Mouse (Mus musculus): ENCODE measurements around the gene Gramd1b. TPM values are rescaled to one million over a fixed set of nuclear protein-coding genes. Genes with fewer than 3 reads are reported as not detected.

Gene Gramd1b
- total and polyA plus RNA-seq, 2 experiments from 2014 or later: 18.0 to 48.6 TPM

- H3K4me3 ChIP-seq (ENCODE audit: low read depth, low read length): no peak overlapping the region
- no peak for ATAC-seq
- no peak for DNase-seq
- no peak overlapping the region for H3K27ac ChIP-seq (ENCODE audit: low read depth, low read length)
- 84% methylated on average over 5 of the region's 5 CpGs for WGBS
- H3K27me3 ChIP-seq (ENCODE audit: insufficient read depth, low read length): no peaks in the 10 kb centered on the region
- H3K36me3 ChIP-seq (ENCODE audit: insufficient read depth): peaks cover 47% of the 10 kb centered on the region
- H3K9me3 ChIP-seq (ENCODE audit: low read length): no peaks in the 10 kb centered on the region
- no peak for TF ChIP-seq CTCF (IDR thresholded peaks at IDR 0.05; ENCODE audit: low read depth)
- no peaks in the 10 kb centered on the region for H3K4me1 ChIP-seq (ENCODE audit: insufficient read depth)
- no peak overlapping the region for H3K4me2 ChIP-seq (ENCODE audit: low read depth)
- H3K9ac ChIP-seq: no peak overlapping the region
Observed at GRCm38 (mm10) chr9:40318771-40319170, 212.4 kb downstream of the Gramd1b start.

GRCm38 (mm10) chr9:40317735-40318134 is 213.4 kb downstream of the Gramd1b start:
- H3K4me2 ChIP-seq (ENCODE audit: low read depth): no peak overlapping the region
- no peaks in the 10 kb centered on the region for H3K4me1 ChIP-seq (ENCODE audit: insufficient read depth)
- H3K27ac ChIP-seq (ENCODE audit: low read depth, low read length): no peak overlapping the region
- H3K4me3 ChIP-seq (ENCODE audit: low read depth, low read length): no peak overlapping the region
- WGBS: 74% methylated on average over 4 of the region's 4 CpGs
- ATAC-seq: no peak
- H3K27me3 ChIP-seq (ENCODE audit: insufficient read depth, low read length): no peaks in the 10 kb centered on the region
- H3K36me3 ChIP-seq (ENCODE audit: insufficient read depth): peaks cover 53% of the 10 kb centered on the region
- H3K9ac ChIP-seq: no peak overlapping the region
- DNase-seq: no peak
- TF ChIP-seq CTCF (IDR thresholded peaks at IDR 0.05; ENCODE audit: low read depth): no peak
- H3K9me3 ChIP-seq (ENCODE audit: low read length): no peaks in the 10 kb centered on the region

GRCm38 (mm10) chr9:40316865-40317660 is 214.1 kb downstream of the Gramd1b start:
- Histone ChIP-seq H3K9ac (no peak overlapping the region), H3K4me2 (ENCODE audit: low read depth) (no peak overlapping the region), H3K36me3 (ENCODE audit: insufficient read depth) (peaks cover 59% of the 10 kb centered on the region), H3K27ac (ENCODE audit: low read depth, low read length) (no peak overlapping the region), H3K4me1 (ENCODE audit: insufficient read depth) (no peaks in the 10 kb centered on the region), H3K27me3 (ENCODE audit: insufficient read depth, low read length) (no peaks in the 10 kb centered on the region), H3K9me3 (ENCODE audit: low read length) (no peaks in the 10 kb centered on the region), H3K4me3 (ENCODE audit: low read depth, low read length) (no peak overlapping the region)
- DNase-seq: no peak
- 89% methylated on average over 9 of the region's 9 CpGs for WGBS
- no peak for TF ChIP-seq CTCF (IDR thresholded peaks at IDR 0.05; ENCODE audit: low read depth)
- ATAC-seq: no peak

- ATAC-seq (no peak), DNase-seq (no peak)
- H3K27ac ChIP-seq (ENCODE audit: low read depth, low read length): no peak overlapping the region
- no peak overlapping the region for H3K4me3 ChIP-seq (ENCODE audit: low read depth, low read length)
- H3K9me3 ChIP-seq (ENCODE audit: low read length): no peaks in the 10 kb centered on the region
- H3K4me2 ChIP-seq (ENCODE audit: low read depth): no peak overlapping the region
- H3K36me3 ChIP-seq (ENCODE audit: insufficient read depth): peaks cover 76% of the 10 kb centered on the region
- TF ChIP-seq CTCF (IDR thresholded peaks at IDR 0.05; ENCODE audit: low read depth): no peak
- no peaks in the 10 kb centered on the region for H3K27me3 ChIP-seq (ENCODE audit: insufficient read depth, low read length)
- no peak overlapping the region for H3K9ac ChIP-seq
- H3K4me1 ChIP-seq (ENCODE audit: insufficient read depth): no peaks in the 10 kb centered on the region
- 80% methylated on average over 9 of the region's 9 CpGs for WGBS
Observed at GRCm38 (mm10) chr9:40311813-40312212, 219.4 kb downstream of the Gramd1b start.

GRCm38 (mm10) chr9:40309876-40310275 is 221.3 kb downstream of the Gramd1b start:
- H3K4me3 ChIP-seq (ENCODE audit: low read depth, low read length): no peak overlapping the region
- H3K4me1 ChIP-seq (ENCODE audit: insufficient read depth): no peaks in the 10 kb centered on the region
- no peaks in the 10 kb centered on the region for H3K9me3 ChIP-seq (ENCODE audit: low read length)
- no peak for ATAC-seq
- TF ChIP-seq CTCF (IDR thresholded peaks at IDR 0.05; ENCODE audit: low read depth): no peak
- H3K36me3 ChIP-seq (ENCODE audit: insufficient read depth): peaks cover 85% of the 10 kb centered on the region
- H3K27ac ChIP-seq (ENCODE audit: low read depth, low read length): no peak overlapping the region
- 96% methylated on average over 6 of the region's 6 CpGs for WGBS
- no peak overlapping the region for H3K4me2 ChIP-seq (ENCODE audit: low read depth)
- no peak for DNase-seq
- no peak overlapping the region for H3K9ac ChIP-seq
- H3K27me3 ChIP-seq (ENCODE audit: insufficient read depth, low read length): no peaks in the 10 kb centered on the region

- no peak for TF ChIP-seq CTCF (IDR thresholded peaks at IDR 0.05; ENCODE audit: low read depth)
- Histone ChIP-seq H3K9ac (no peak overlapping the region), H3K27me3 (ENCODE audit: insufficient read depth, low read length) (no peaks in the 10 kb centered on the region), H3K4me2 (ENCODE audit: low read depth) (no peak overlapping the region), H3K9me3 (ENCODE audit: low read length) (no peaks in the 10 kb centered on the region), H3K36me3 (ENCODE audit: insufficient read depth) (peaks cover 92% of the 10 kb centered on the region), H3K4me3 (ENCODE audit: low read depth, low read length) (no peak overlapping the region), H3K27ac (ENCODE audit: low read depth, low read length) (no peak overlapping the region), H3K4me1 (ENCODE audit: insufficient read depth) (no peaks in the 10 kb centered on the region)
- peak; percentile 82 for ATAC-seq
- WGBS: 64% methylated on average over 3 of the region's 3 CpGs
- DNase-seq: no peak
Observed at GRCm38 (mm10) chr9:40307311-40307710, 223.9 kb downstream of the Gramd1b start.

GRCm38 (mm10) chr9:40304243-40304642 is 226.9 kb downstream of the Gramd1b start:
- 96% methylated on average over 8 of the region's 8 CpGs for WGBS
- no peak overlapping the region for H3K9ac ChIP-seq
- H3K36me3 ChIP-seq (ENCODE audit: insufficient read depth): peaks cover 92% of the 10 kb centered on the region
- H3K27me3 ChIP-seq (ENCODE audit: insufficient read depth, low read length): no peaks in the 10 kb centered on the region
- H3K4me2 ChIP-seq (ENCODE audit: low read depth): no peak overlapping the region
- H3K27ac ChIP-seq (ENCODE audit: low read depth, low read length): no peak overlapping the region
- no peak for TF ChIP-seq CTCF (IDR thresholded peaks at IDR 0.05; ENCODE audit: low read depth)
- DNase-seq: no peak
- H3K4me1 ChIP-seq (ENCODE audit: insufficient read depth): no peaks in the 10 kb centered on the region
- no peak for ATAC-seq
- no peaks in the 10 kb centered on the region for H3K9me3 ChIP-seq (ENCODE audit: low read length)
- H3K4me3 ChIP-seq (ENCODE audit: low read depth, low read length): no peak overlapping the region

All from forebrain, postnatal 0 days (tissue).